Comparison of ENCODE assay signal across 35 mouse cellular contexts in genomic region chr1:126087181-126087580, GRCm38 (mm10).
"Had no signal": no experiment of that assay in that cellular context is flagged by ENCODE, and none has a peak within 500 bp of the region (broad histone marks: within the 10 kb centered on the region; RNA-seq: fewer than 3 reads in every experiment).

No protein-coding gene starts in this region.

- H3K4me2 ChIP-seq: heart, embryonic 11.5 days; heart, embryonic 12.5 days; heart, embryonic 13.5 days; heart, embryonic 15.5 days; hindbrain, embryonic 12.5 days; hindbrain, embryonic 13.5 days; hindbrain, embryonic 14.5 days; hindbrain, embryonic 15.5 days; intestine, embryonic 15.5 days; kidney, embryonic 15.5 days had no signal

- H3K36me3 ChIP-seq: heart, embryonic 10.5 days; heart, embryonic 12.5 days; heart, embryonic 13.5 days; heart, embryonic 15.5 days; hindbrain, embryonic 12.5 days; hindbrain, embryonic 15.5 days; intestine, embryonic 15.5 days; kidney, embryonic 15.5 days had no signal

- H3K4me1 ChIP-seq: heart, embryonic 10.5 days; heart, embryonic 12.5 days; heart, embryonic 13.5 days; heart, embryonic 15.5 days; hindbrain, embryonic 12.5 days; intestine, embryonic 15.5 days; kidney, embryonic 15.5 days had no signal

- ATAC-seq: hindbrain, embryonic 16.5 days; hindbrain, postnatal 0 days; inflammation-experienced regulatory T-cells, adult 6 months; intestine, embryonic 15.5 days; intestine, embryonic 16.5 days; intestine, postnatal 0 days had no signal

- H3K27ac ChIP-seq: heart, embryonic 10.5 days; heart, embryonic 13.5 days; heart, embryonic 15.5 days; hindbrain, embryonic 10.5 days; hindbrain, embryonic 12.5 days; hindbrain, embryonic 13.5 days; hindbrain, embryonic 14.5 days; hindbrain, embryonic 15.5 days; hindbrain, postnatal 0 days; intestine, embryonic 15.5 days; kidney, embryonic 15.5 days; kidney, postnatal 0 days; layer of hippocampus, adult 2 months had no signal

- H3K27me3 ChIP-seq: heart, embryonic 12.5 days; heart, embryonic 13.5 days; heart, embryonic 15.5 days; hindbrain, embryonic 12.5 days; hindbrain, embryonic 13.5 days; hindbrain, embryonic 15.5 days; intestine, embryonic 15.5 days; kidney, embryonic 15.5 days had no signal

- H3K9ac ChIP-seq: heart, embryonic 12.5 days; heart, embryonic 13.5 days; heart, embryonic 15.5 days; hindbrain, embryonic 12.5 days; hindbrain, embryonic 13.5 days; hindbrain, embryonic 14.5 days; hindbrain, embryonic 15.5 days; intestine, embryonic 15.5 days; kidney, embryonic 15.5 days had no signal

- H3K9me3 ChIP-seq: heart, embryonic 10.5 days; heart, embryonic 12.5 days; heart, embryonic 13.5 days; heart, embryonic 15.5 days; hindbrain, embryonic 10.5 days; hindbrain, embryonic 12.5 days; hindbrain, embryonic 13.5 days; hindbrain, embryonic 15.5 days; intestine, embryonic 15.5 days; kidney, embryonic 15.5 days had no signal

- DNase-seq: heart, postnatal 10 days; heart, postnatal 14 days; heart, postnatal 36 days; heart, postnatal 4 days; kidney, adult 11 months; kidney, adult 18-20 months; kidney, adult 2 months; kidney, adult 8-10 months; kidney, adult 9 months; kidney, postnatal 10 days; kidney, postnatal 14 days; kidney, postnatal 25 days; kidney, postnatal 36 days; kidney, postnatal 4 days; layer of hippocampus, adult 9-11 months; layer of hippocampus, postnatal 36 days had no signal

- H3K4me3 ChIP-seq: heart, embryonic 10.5 days; heart, embryonic 12.5 days; heart, embryonic 13.5 days; heart, embryonic 15.5 days; hindbrain, embryonic 10.5 days; hindbrain, embryonic 12.5 days; hindbrain, embryonic 13.5 days; hindbrain, embryonic 15.5 days; intestine, embryonic 15.5 days; kidney, embryonic 15.5 days; layer of hippocampus, adult 2 months had no signal
